In the genomic region with DNA sequence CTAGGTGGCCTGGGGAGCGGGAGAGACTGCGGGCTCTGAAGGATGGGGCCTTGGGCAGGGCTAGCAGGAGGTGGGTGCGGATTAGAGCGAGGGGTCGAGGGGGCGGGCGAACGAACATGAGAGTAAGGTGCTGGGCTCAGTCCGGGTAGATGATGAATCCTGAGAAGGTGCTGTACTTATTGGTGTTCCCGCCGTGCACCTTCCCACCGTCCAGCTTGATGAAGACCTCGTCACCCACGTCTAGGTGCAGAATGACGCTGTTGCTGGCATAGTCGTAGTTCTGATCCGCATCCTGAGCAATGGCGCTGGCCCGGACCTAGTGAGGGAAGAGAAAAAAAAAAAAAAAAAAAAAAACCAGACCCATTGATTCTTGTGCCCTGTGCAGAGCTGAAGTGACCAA, we compare ENCODE assay signal across 10 mouse cellular contexts. TPM values are rescaled to one million over a fixed set of nuclear protein-coding genes. Genes with fewer than 3 reads are reported as not detected.
DNase-seq lines count a peak whose midpoint lies in the region; ATAC-seq lines count a peak whose summit lies in the region.
"Had no signal": no experiment of that assay in that cellular context is flagged by ENCODE, and none has a peak within 500 bp of the region (broad histone marks: within the 10 kb centered on the region; RNA-seq: fewer than 3 reads in every experiment).

No protein-coding gene starts in this region.

- 6% methylated on average over 19 of the region's 19 CpGs for WGBS in forebrain, embryonic 10.5 days
- 13% methylated on average over 19 of the region's 19 CpGs for WGBS in forebrain, embryonic 16.5 days
- 14% methylated on average over 19 of the region's 19 CpGs for WGBS in kidney, embryonic 15.5 days
- WGBS in limb, embryonic 12.5 days: 7% methylated on average over 19 of the region's 19 CpGs

- no peaks in the 10 kb centered on the region; the same call in 1 of the 2 replicates for H3K9me3 ChIP-seq in forebrain, embryonic 10.5 days
- no peaks in the 10 kb centered on the region for H3K9me3 ChIP-seq in forebrain, embryonic 16.5 days (ENCODE audit: control insufficient read depth, low read length)
- H3K9me3 ChIP-seq in kidney, embryonic 15.5 days (replicated peaks): no peaks in the 10 kb centered on the region
- peaks cover 3% of the 10 kb centered on the region; the same call in 1 of the 2 replicates for H3K9me3 ChIP-seq in limb, embryonic 12.5 days
- H3K9me3 ChIP-seq: neural tube, embryonic 13.5 days had no signal

- no peak for ATAC-seq in forebrain, embryonic 16.5 days
- ATAC-seq in kidney, embryonic 15.5 days (replicated peaks; ENCODE audit: low FRiP score): 0 out of 2 replicates have a peak, but pooled peaks have one; percentile 15
- ATAC-seq in limb, embryonic 12.5 days (ENCODE audit: insufficient number of reproducible peaks, insufficient read depth, low FRiP score, low TSS enrichment, low read depth): no peak

- H3K4me3 ChIP-seq in forebrain, embryonic 10.5 days: peak overlapping the region; percentile 23
- H3K4me3 ChIP-seq in forebrain, embryonic 16.5 days (replicated peaks; ENCODE audit: low read length): no peak overlapping the region
- peak overlapping the region; percentile 23; the same call in 1 of the 2 replicates for H3K4me3 ChIP-seq in kidney, embryonic 15.5 days (replicated peaks)
- H3K4me3 ChIP-seq in limb, embryonic 12.5 days (replicated peaks): peak overlapping the region; percentile 12; the same call in 1 of the 2 replicates
- H3K4me3 ChIP-seq: neural tube, embryonic 13.5 days had no signal

- H3K27me3 ChIP-seq in forebrain, embryonic 10.5 days (ENCODE audit: poor library complexity, severe bottlenecking): peaks cover 77% of the 10 kb centered on the region
- H3K27me3 ChIP-seq in forebrain, embryonic 16.5 days (replicated peaks; ENCODE audit: control insufficient read depth, insufficient read depth, low read length): peaks cover 39% of the 10 kb centered on the region
- peaks cover 55% of the 10 kb centered on the region for H3K27me3 ChIP-seq in kidney, embryonic 15.5 days
- peaks cover 75% of the 10 kb centered on the region for H3K27me3 ChIP-seq in limb, embryonic 12.5 days

- peaks cover 43% of the 10 kb centered on the region for H3K36me3 ChIP-seq in forebrain, embryonic 10.5 days (replicated peaks)
- no peaks in the 10 kb centered on the region for H3K36me3 ChIP-seq in forebrain, embryonic 16.5 days (ENCODE audit: control insufficient read depth, insufficient read depth)
- H3K36me3 ChIP-seq in kidney, embryonic 15.5 days: peaks cover 34% of the 10 kb centered on the region
- H3K36me3 ChIP-seq in limb, embryonic 12.5 days: peaks cover 35% of the 10 kb centered on the region
- H3K36me3 ChIP-seq: neural tube, embryonic 13.5 days had no signal

- H3K27ac ChIP-seq in forebrain, embryonic 10.5 days: no peak overlapping the region
- no peak overlapping the region for H3K27ac ChIP-seq in forebrain, embryonic 16.5 days (ENCODE audit: low read length)
- H3K27ac ChIP-seq in kidney, embryonic 15.5 days: 0 out of 2 replicates have a peak overlapping the region, but pooled peaks have one; percentile 14
- no peak overlapping the region for H3K27ac ChIP-seq in limb, embryonic 12.5 days
- H3K27ac ChIP-seq: neural tube, embryonic 13.5 days had no signal

- no peak for DNase-seq in forebrain, embryonic 10.5 days (ENCODE audit: extremely low spot score, low spot score)
- DNase-seq in kidney, adult 8-10 months: no peak
- DNase-seq in 3134 (ENCODE audit: extremely low read depth, insufficient read length, low spot score): peak; percentile 36
- no peak for DNase-seq in cerebellum, postnatal 25 days
- no peak for DNase-seq in spleen, postnatal 14 days (ENCODE audit: low spot score in 2 of 2)
- DNase-seq: right cerebral cortex, postnatal 25 days had no signal

- H3K4me1 ChIP-seq in forebrain, embryonic 10.5 days: peaks cover 38% of the 10 kb centered on the region
- H3K4me1 ChIP-seq in forebrain, embryonic 16.5 days (replicated peaks; ENCODE audit: control insufficient read depth, insufficient read depth, low read length): peaks cover 7% of the 10 kb centered on the region
- H3K4me1 ChIP-seq in kidney, embryonic 15.5 days: peaks cover 37% of the 10 kb centered on the region
- H3K4me1 ChIP-seq in limb, embryonic 12.5 days (replicated peaks): peaks cover 14% of the 10 kb centered on the region

- H3K4me2 ChIP-seq in forebrain, embryonic 16.5 days (ENCODE audit: low read length): no peak overlapping the region
- H3K4me2 ChIP-seq in kidney, embryonic 15.5 days: peak overlapping the region; percentile 51
- peak overlapping the region; percentile 26; the same call in 1 of the 2 replicates for H3K4me2 ChIP-seq in limb, embryonic 12.5 days
- H3K4me2 ChIP-seq: neural tube, embryonic 13.5 days had no signal

- no peak overlapping the region for H3K9ac ChIP-seq in forebrain, embryonic 16.5 days (replicated peaks; ENCODE audit: low read depth, low read length)
- H3K9ac ChIP-seq in kidney, embryonic 15.5 days: no peak overlapping the region
- H3K9ac ChIP-seq in limb, embryonic 12.5 days (replicated peaks): no peak overlapping the region
- H3K9ac ChIP-seq: neural tube, embryonic 13.5 days had no signal

RNA-seq across cellular contexts. Expression of a gene that starts 3.0 kb away (rescaled TPM):
- 0.12 TPM in 1 of 2 replicates, not detected in the other for polyA plus RNA-seq in forebrain, embryonic 10.5 days (2016; fragmentation: Nextera tagmentation; extraction: Ambion mirVana)
- polyA plus RNA-seq in forebrain, embryonic 16.5 days (2015; fragmentation: Nextera tagmentation; extraction: Ambion mirVana): 0.71 TPM in 1 of 2 replicates, not detected in the other
- polyA plus RNA-seq in kidney, embryonic 15.5 days (2015; fragmentation: Nextera tagmentation; extraction: Ambion mirVana): 0.72 and 1.1 TPM in 2 replicates
- 0.19 TPM in 1 of 2 replicates, not detected in the other for polyA plus RNA-seq in limb, embryonic 12.5 days (2016; fragmentation: Nextera tagmentation; extraction: Ambion mirVana)

RNA-seq across cellular contexts. Expression of a gene that starts 8.4 kb away (rescaled TPM):
- 1.0 and 1.2 TPM in 2 replicates for polyA plus RNA-seq in forebrain, embryonic 10.5 days (2016; fragmentation: Nextera tagmentation; extraction: Ambion mirVana)
- 0.27 and 0.51 TPM in 2 replicates for polyA plus RNA-seq in forebrain, embryonic 16.5 days (2015; fragmentation: Nextera tagmentation; extraction: Ambion mirVana)
- polyA plus RNA-seq in kidney, embryonic 15.5 days (2015; fragmentation: Nextera tagmentation; extraction: Ambion mirVana): 8.6 and 8.8 TPM in 2 replicates
- 1.2 and 1.7 TPM in 2 replicates for polyA plus RNA-seq in limb, embryonic 12.5 days (2016; fragmentation: Nextera tagmentation; extraction: Ambion mirVana)

RNA-seq across cellular contexts. Expression of a gene that starts 10.2 kb away (rescaled TPM):
- polyA plus RNA-seq in forebrain, embryonic 10.5 days (2016; fragmentation: Nextera tagmentation; extraction: Ambion mirVana): 51.1 and 53.1 TPM in 2 replicates
- 15.9 and 17.3 TPM in 2 replicates for polyA plus RNA-seq in forebrain, embryonic 16.5 days (2015; fragmentation: Nextera tagmentation; extraction: Ambion mirVana)
- polyA plus RNA-seq in kidney, embryonic 15.5 days (2015; fragmentation: Nextera tagmentation; extraction: Ambion mirVana): 33.8 and 39.4 TPM in 2 replicates
- 39.5 and 47.1 TPM in 2 replicates for polyA plus RNA-seq in limb, embryonic 12.5 days (2016; fragmentation: Nextera tagmentation; extraction: Ambion mirVana)

RNA-seq across cellular contexts. Expression of a gene that starts 29.6 kb away (rescaled TPM):
- 0.20 and 0.33 TPM in 2 replicates for polyA plus RNA-seq in forebrain, embryonic 10.5 days (2016; fragmentation: Nextera tagmentation; extraction: Ambion mirVana)
- 1.3 and 2.2 TPM in 2 replicates for polyA plus RNA-seq in forebrain, embryonic 16.5 days (2015; fragmentation: Nextera tagmentation; extraction: Ambion mirVana)
- 5.9 and 12.6 TPM in 2 replicates for polyA plus RNA-seq in kidney, embryonic 15.5 days (2015; fragmentation: Nextera tagmentation; extraction: Ambion mirVana)
- polyA plus RNA-seq in limb, embryonic 12.5 days (2016; fragmentation: Nextera tagmentation; extraction: Ambion mirVana): 0.19 and 5.1 TPM in 2 replicates

RNA-seq across cellular contexts. Expression of a gene that starts 41.1 kb away (rescaled TPM):
- 53.5 and 56.5 TPM in 2 replicates for polyA plus RNA-seq in forebrain, embryonic 10.5 days (2016; fragmentation: Nextera tagmentation; extraction: Ambion mirVana)
- 39.5 and 44.6 TPM in 2 replicates for polyA plus RNA-seq in forebrain, embryonic 16.5 days (2015; fragmentation: Nextera tagmentation; extraction: Ambion mirVana)
- 47.1 and 50.5 TPM in 2 replicates for polyA plus RNA-seq in kidney, embryonic 15.5 days (2015; fragmentation: Nextera tagmentation; extraction: Ambion mirVana)
- polyA plus RNA-seq in limb, embryonic 12.5 days (2016; fragmentation: Nextera tagmentation; extraction: Ambion mirVana): 78.7 and 79.2 TPM in 2 replicates
